Mouse (Mus musculus): Measurements from ENCODE around the gene Dgkb. TPM values are rescaled to one million over a fixed set of nuclear protein-coding genes. Genes with fewer than 3 reads are reported as not detected.

Gene Dgkb
- polyA plus RNA-seq, 1 experiment from 2014 or later: 3.5 TPM

DNA sequence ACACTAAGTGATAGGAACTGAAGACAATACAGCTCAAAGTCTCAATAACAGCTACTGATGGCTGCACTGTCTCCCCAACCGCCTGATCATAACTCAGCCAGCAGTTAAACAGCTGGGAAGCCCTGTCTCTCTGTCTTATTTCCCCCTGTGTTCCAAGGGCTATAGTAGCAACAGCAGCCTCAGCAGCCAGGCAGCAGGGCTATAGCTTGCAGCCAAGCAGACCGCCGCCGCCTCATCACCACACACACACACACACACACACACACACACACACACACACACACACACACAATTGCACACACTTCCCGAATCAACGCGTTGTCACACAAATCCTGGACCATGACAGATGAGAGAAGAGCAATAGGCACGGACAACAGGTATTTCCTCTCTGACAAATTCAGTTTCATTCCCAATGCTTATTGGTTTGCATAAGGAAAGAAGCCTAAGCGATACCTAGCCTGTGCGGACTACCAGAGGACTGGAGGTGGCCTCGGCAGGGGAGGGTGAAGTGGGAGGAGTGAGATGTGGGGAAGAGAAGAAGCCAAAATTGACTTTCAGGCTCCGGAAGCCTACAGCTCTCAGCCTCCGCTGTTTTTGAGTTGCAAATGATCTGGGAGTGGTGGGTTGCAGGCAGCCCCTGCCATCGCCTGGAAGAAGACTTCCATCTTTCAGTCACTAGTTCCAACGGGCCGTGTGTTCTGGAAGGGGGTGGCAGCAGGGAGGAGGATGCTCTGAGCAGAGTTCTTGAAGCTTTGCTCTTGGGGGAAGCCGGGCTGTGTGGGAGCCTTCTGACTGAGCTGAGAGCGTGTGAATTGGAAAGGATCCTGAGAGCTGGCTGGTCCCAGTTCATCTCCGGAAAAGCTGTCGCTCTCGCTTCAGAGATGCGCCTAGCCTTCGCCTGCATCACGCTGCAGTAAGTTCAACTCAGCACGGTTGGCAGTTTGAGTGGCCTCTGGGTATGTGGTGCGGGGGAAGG, 62.8 kb downstream of the Dgkb start:
- DNase-seq (peak; percentile 76), ATAC-seq (ENCODE audit: insufficient read depth) (peak; percentile 67; the same call in 1 of the 2 replicates)
- peak overlapping the region; percentile 39 for H3K4me3 ChIP-seq (ENCODE audit: low read depth, low read length)
- WGBS: 2% methylated on average over 26 of the region's 26 CpGs
- TF ChIP-seq CTCF (IDR thresholded peaks at IDR 0.05; ENCODE audit: low read depth): no peak
- H3K36me3 ChIP-seq (ENCODE audit: insufficient read depth): no peaks in the 10 kb centered on the region
- H3K4me2 ChIP-seq: peak overlapping the region; percentile 86
- peaks cover 7% of the 10 kb centered on the region; the same call in 1 of the 2 replicates for H3K4me1 ChIP-seq (ENCODE audit: insufficient read depth)
- H3K27ac ChIP-seq (ENCODE audit: low read depth): peak overlapping the region; percentile 24; the same call in 1 of the 2 replicates
- no peaks in the 10 kb centered on the region for H3K27me3 ChIP-seq (ENCODE audit: insufficient read depth, low read length)
- H3K9ac ChIP-seq: peak overlapping the region; percentile 44
- H3K9me3 ChIP-seq (ENCODE audit: low read depth, low read length): no peaks in the 10 kb centered on the region

DNA sequence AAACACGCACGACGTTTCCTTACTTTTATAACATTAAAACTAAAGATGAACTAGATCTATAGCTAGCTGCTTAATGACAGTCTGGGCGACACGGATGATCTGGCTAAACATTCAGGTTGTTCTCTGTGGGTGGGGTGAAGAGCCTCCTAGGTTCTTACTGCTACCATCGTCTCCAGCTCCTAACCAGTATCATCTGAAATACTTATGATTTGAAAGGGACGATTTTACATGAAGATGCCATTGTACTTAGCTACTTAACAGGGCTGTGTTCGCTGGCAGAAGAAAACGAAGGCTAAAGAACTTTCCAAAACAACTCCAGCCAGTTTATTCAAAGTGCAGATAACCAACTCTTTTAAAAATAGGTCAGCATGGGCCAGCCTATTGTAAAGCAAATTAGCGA, 63.9 kb downstream of the Dgkb start:
- Histone ChIP-seq H3K36me3 (ENCODE audit: insufficient read depth) (no peaks in the 10 kb centered on the region), H3K27me3 (ENCODE audit: insufficient read depth, low read length) (no peaks in the 10 kb centered on the region), H3K9ac (peak overlapping the region; percentile 44), H3K4me3 (ENCODE audit: low read depth, low read length) (peak overlapping the region; percentile 39), H3K4me1 (ENCODE audit: insufficient read depth) (peaks cover 7% of the 10 kb centered on the region; the same call in 1 of the 2 replicates), H3K9me3 (ENCODE audit: low read depth, low read length) (no peaks in the 10 kb centered on the region), H3K4me2 (peak overlapping the region; percentile 86), H3K27ac (ENCODE audit: low read depth) (no peak overlapping the region)
- WGBS: 9% methylated on average over 10 of the region's 10 CpGs
- TF ChIP-seq CTCF (IDR thresholded peaks at IDR 0.05; ENCODE audit: low read depth): no peak
- ATAC-seq (ENCODE audit: insufficient read depth) (no peak), DNase-seq (peak; percentile 9)

DNA sequence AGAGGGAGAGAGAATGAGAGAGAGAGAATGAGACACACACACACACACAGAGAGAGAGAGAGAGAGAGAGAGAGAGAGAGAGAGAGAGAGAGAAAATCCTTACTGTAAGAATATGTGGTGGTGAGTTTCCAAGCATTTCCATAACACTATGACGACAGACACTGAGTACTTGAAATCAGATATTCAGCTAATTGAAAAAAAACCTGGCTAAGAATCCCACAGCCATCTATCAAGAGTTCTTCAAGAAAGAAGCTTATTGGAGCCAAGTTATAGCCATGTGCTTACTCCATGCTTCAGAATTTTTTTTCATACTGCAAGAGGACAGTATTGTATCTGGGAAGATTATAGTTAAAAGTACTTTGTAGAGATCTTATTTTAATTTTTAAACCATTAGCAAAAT, 65.3 kb downstream of the Dgkb start:
- 30% methylated on average over 1 of the region's 1 CpGs for WGBS
- Histone ChIP-seq H3K27ac (ENCODE audit: low read depth) (no peak overlapping the region), H3K36me3 (ENCODE audit: insufficient read depth) (no peaks in the 10 kb centered on the region), H3K9me3 (ENCODE audit: low read depth, low read length) (no peaks in the 10 kb centered on the region), H3K4me1 (ENCODE audit: insufficient read depth) (peaks cover 7% of the 10 kb centered on the region; the same call in 1 of the 2 replicates), H3K27me3 (ENCODE audit: insufficient read depth, low read length) (no peaks in the 10 kb centered on the region), H3K9ac (no peak overlapping the region), H3K4me2 (no peak overlapping the region), H3K4me3 (ENCODE audit: low read depth, low read length) (no peak overlapping the region)
- DNase-seq (peak; percentile 67), ATAC-seq (ENCODE audit: insufficient read depth) (peak; percentile 30; the same call in 1 of the 2 replicates)
- TF ChIP-seq CTCF (IDR thresholded peaks at IDR 0.05; ENCODE audit: low read depth): no peak

DNA sequence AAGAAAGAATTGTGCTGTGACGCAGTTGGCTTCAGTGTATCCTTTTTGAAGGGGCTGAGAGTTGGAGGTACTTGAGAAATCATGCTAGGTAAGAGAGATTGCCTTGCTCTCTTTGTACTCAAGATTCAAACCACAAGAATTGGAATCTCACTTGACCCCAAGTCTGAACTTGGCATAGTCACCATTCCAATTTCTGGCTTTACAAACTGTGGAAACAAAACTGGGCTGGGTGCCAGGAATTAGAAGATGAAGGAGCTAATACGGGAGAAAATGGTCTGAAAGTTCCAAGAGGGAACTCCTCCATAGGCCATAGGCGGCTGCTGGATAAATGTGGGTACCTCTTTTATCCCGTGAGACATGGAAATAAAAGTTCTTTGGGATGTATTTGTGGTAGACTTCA, 66.3 kb downstream of the Dgkb start:
- Histone ChIP-seq H3K4me3 (ENCODE audit: low read depth, low read length) (no peak overlapping the region), H3K27ac (ENCODE audit: low read depth) (no peak overlapping the region), H3K4me2 (no peak overlapping the region), H3K9ac (no peak overlapping the region), H3K9me3 (ENCODE audit: low read depth, low read length) (no peaks in the 10 kb centered on the region), H3K27me3 (ENCODE audit: insufficient read depth, low read length) (no peaks in the 10 kb centered on the region), H3K4me1 (ENCODE audit: insufficient read depth) (peaks cover 7% of the 10 kb centered on the region; the same call in 1 of the 2 replicates), H3K36me3 (ENCODE audit: insufficient read depth) (no peaks in the 10 kb centered on the region)
- DNase-seq: peak; percentile 84
- no peak for TF ChIP-seq CTCF (IDR thresholded peaks at IDR 0.05; ENCODE audit: low read depth)
- WGBS: 30% methylated on average over 4 of the region's 4 CpGs
- ATAC-seq (ENCODE audit: insufficient read depth): peak; percentile 29; the same call in 1 of the 2 replicates

DNA sequence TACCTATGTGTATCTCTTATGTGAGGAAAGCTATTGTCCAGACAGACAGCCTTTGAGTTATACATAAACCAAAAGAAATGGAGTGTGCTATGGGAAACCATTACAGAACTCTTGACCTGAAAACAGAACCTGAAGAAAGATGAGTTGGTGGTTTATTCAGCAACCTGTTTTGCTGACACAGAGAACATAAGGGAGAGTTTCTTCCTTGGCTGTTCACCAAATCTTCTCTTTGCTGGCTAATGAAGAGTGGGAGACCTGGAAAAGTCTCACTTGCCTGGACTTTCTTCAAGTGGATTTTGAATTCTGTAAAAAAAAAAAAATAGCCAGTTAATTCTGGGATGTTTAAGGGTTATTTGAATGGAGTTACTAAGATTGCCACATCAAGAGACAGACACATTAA, 71.1 kb downstream of the Dgkb start:
- DNase-seq: no peak
- Histone ChIP-seq H3K4me3 (ENCODE audit: low read depth, low read length) (no peak overlapping the region), H3K4me2 (no peak overlapping the region), H3K27ac (ENCODE audit: low read depth) (no peak overlapping the region), H3K27me3 (ENCODE audit: insufficient read depth, low read length) (no peaks in the 10 kb centered on the region), H3K9me3 (ENCODE audit: low read depth, low read length) (no peaks in the 10 kb centered on the region), H3K4me1 (ENCODE audit: insufficient read depth) (peaks cover 4% of the 10 kb centered on the region; the same call in 1 of the 2 replicates), H3K36me3 (ENCODE audit: insufficient read depth) (no peaks in the 10 kb centered on the region), H3K9ac (no peak overlapping the region)
- ATAC-seq (ENCODE audit: insufficient read depth): no peak
- TF ChIP-seq CTCF (IDR thresholded peaks at IDR 0.05; ENCODE audit: low read depth): no peak

- Histone ChIP-seq H3K27me3 (ENCODE audit: insufficient read depth, low read length) (no peaks in the 10 kb centered on the region), H3K27ac (ENCODE audit: low read depth) (no peak overlapping the region), H3K9ac (no peak overlapping the region), H3K4me1 (ENCODE audit: insufficient read depth) (0 out of 2 replicates have a peak, but pooled peaks cover 3% of the 10 kb centered on the region), H3K9me3 (ENCODE audit: low read depth, low read length) (no peaks in the 10 kb centered on the region), H3K4me3 (ENCODE audit: low read depth, low read length) (no peak overlapping the region), H3K4me2 (no peak overlapping the region), H3K36me3 (ENCODE audit: insufficient read depth) (no peaks in the 10 kb centered on the region)
- DNase-seq: no peak
- no peak for ATAC-seq (ENCODE audit: insufficient read depth)
- TF ChIP-seq CTCF (IDR thresholded peaks at IDR 0.05; ENCODE audit: low read depth): no peak
- WGBS: 84% methylated on average over 4 of the region's 4 CpGs
These were observed 71.9 kb downstream of the Dgkb start for GRCm38 (mm10) chr12:37889431-37889830.

- H3K4me1 ChIP-seq (ENCODE audit: insufficient read depth): no peaks in the 10 kb centered on the region
- no peaks in the 10 kb centered on the region for H3K36me3 ChIP-seq (ENCODE audit: insufficient read depth)
- no peak overlapping the region for H3K4me3 ChIP-seq (ENCODE audit: low read depth, low read length)
- no peak overlapping the region for H3K27ac ChIP-seq (ENCODE audit: low read depth)
- ATAC-seq (ENCODE audit: insufficient read depth) (no peak), DNase-seq (no peak)
- H3K9me3 ChIP-seq (ENCODE audit: low read depth, low read length): no peaks in the 10 kb centered on the region
- no peak for TF ChIP-seq CTCF (IDR thresholded peaks at IDR 0.05; ENCODE audit: low read depth)
- WGBS: 83% methylated on average over 3 of the region's 3 CpGs
- no peak overlapping the region for H3K9ac ChIP-seq
- H3K27me3 ChIP-seq (ENCODE audit: insufficient read depth, low read length): no peaks in the 10 kb centered on the region
- no peak overlapping the region for H3K4me2 ChIP-seq
These were observed 73.8 kb downstream of the Dgkb start for GRCm38 (mm10) chr12:37891336-37891735.

All from lung, embryonic 14.5 days (tissue).